Mouse (Mus musculus) liver, embryonic 13.5 days (tissue): ENCODE measurements at regions not wholly inside any gene's neighbourhood (a gene's known extent, or its start where the extent isn't known, plus 50 kb on each side); places are given as distances from the start of the nearest gene placed in this dataset.

Source experiments
- ATAC-seq: fragments of 200-750 bp; cut with Nextera tagmentation; 2 replicates; pipeline ENCODE4 v1.8.0; 2017; ENCODE audit warnings: low read depth, mild to moderate bottlenecking, moderate number of reproducible peaks, moderate library complexity
- DNase-seq: peaks from one replicate; pipeline ENCODE4 v3.0.0; 2022
- H3K27ac ChIP-seq: fragments of 300-500 bp; sonication (generic); 2 replicates; pipeline ENCODE4 v1.5.1; 2015; ENCODE audit warnings: moderate library complexity, mild to moderate bottlenecking, inconsistent platforms
- H3K27me3 ChIP-seq: fragments of 300-500 bp; sonication (generic); 2 replicates; pipeline ENCODE4 v1.6.1; 2015; ENCODE audit warnings: mild to moderate bottlenecking, inconsistent platforms
- H3K36me3 ChIP-seq: fragments of 300-500 bp; sonication (generic); 2 replicates; pipeline ENCODE4 v1.6.1; 2015; ENCODE audit warnings: mild to moderate bottlenecking, inconsistent platforms
- H3K4me1 ChIP-seq: fragments of 300-500 bp; sonication (generic); replicated peaks from 2 replicates; pipeline ENCODE4 v1.6.1; 2015; ENCODE audit warnings: inconsistent platforms
- H3K4me2 ChIP-seq: fragments of 300-500 bp; sonication (generic); 2 replicates; pipeline ENCODE4 v1.6.1; 2015; ENCODE audit warnings: inconsistent platforms, mild to moderate bottlenecking, moderate library complexity
- H3K4me3 ChIP-seq: fragments of 300-500 bp; sonication (generic); replicated peaks from 2 replicates; pipeline ENCODE4 v1.5.1; 2015; ENCODE audit warnings: mild to moderate bottlenecking, inconsistent platforms
- H3K9ac ChIP-seq: fragments of 300-500 bp; sonication (generic); 2 replicates; pipeline ENCODE4 v1.6.1; 2015; ENCODE audit warnings: mild to moderate bottlenecking, inconsistent platforms
- H3K9me3 ChIP-seq: fragments of 300-500 bp; sonication (generic); replicated peaks from 2 replicates; pipeline ENCODE4 v1.6.1; 2016; ENCODE audit warnings: inconsistent platforms
- WGBS: fragments of 180-500 bp; shearing (Covaris S2); methylation state at CpG from one replicate; pipeline ENCODE4 v1.1.7; 2015; ENCODE audit not compliant: insufficient replicate concordance; 5-methylcytosine and 5-hydroxymethylcytosine counted together

DNA sequence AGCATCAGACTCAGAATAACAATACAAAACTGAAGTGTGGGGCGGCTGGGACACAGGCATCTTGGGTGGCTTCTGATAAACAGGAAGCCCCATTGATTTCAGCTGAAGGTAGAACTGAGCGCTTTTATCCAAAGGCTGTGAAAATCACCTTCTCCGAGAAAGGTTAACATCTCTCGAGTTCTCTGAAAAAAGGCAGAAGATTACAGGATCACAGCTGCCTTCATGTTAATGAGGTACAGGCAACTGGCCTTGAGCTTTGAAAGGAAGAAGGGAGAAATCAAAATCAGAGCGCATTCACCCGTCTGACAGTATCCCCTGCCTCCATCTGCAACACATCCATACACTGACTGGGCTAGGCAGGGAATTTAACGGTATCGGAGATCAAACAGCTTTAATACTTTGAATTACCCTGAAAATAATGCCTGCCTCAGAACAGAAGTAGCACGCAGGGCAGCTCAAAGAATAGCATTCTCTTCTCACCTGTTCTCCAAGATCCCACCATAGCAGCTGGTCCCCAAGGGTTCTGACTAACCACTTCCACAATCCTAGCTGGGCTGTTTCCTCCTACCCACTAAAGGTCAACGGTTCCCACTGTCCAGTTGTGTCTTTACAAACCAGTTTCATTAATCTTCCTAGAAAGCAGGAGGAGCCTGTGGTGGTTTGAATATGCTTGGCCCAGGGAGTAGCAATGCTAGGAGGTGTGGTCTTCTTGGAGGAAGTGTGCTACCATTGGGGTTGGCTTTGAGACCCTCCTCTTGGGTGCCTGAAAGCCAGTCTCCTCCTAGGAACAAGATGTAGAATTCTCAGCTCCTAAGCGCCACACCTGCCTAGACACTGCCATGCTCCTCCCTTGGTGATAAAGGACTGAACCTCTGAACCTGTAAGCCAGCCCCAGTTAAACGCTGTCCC is 141.6 kb downstream of the Sox4 start:
- no peaks in the 10 kb centered on the region for H3K36me3 ChIP-seq
- ATAC-seq: no peak
- no peak for DNase-seq

DNA sequence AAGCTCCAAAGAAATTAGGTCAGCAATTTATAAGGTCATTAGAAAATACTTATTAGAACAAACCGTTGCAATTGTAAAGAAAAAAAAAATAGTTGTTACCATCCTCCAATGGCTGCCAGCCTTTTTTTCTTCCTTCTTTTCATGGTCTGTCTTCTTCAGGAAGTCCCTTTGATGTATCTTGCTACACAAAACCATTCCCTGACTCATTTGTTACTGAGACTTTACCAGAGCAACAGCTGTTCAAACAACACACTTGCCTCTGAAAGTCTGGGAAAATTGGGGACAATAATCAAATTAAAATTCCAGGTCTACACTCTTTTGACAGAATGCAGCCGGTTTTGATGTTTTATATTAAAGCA is 142.5 kb downstream of the Sox4 start:
- no peak overlapping the region for H3K9ac ChIP-seq
- 22% methylated on average over 2 of the region's 2 CpGs for WGBS
- H3K4me1 ChIP-seq: peaks cover 11% of the 10 kb centered on the region; the same call in 1 of the 2 replicates
- no peak overlapping the region for H3K4me3 ChIP-seq
- no peaks in the 10 kb centered on the region for H3K9me3 ChIP-seq
- ATAC-seq: no peak
- H3K4me2 ChIP-seq: no peak overlapping the region
- no peak overlapping the region for H3K27ac ChIP-seq
- no peaks in the 10 kb centered on the region for H3K36me3 ChIP-seq
- DNase-seq: no peak
- H3K27me3 ChIP-seq: no peaks in the 10 kb centered on the region

More for the DNA sequence above, 141.6 kb downstream of the Sox4 start:
- Histone ChIP-seq H3K9me3 (no peaks in the 10 kb centered on the region), H3K4me1 (peaks cover 11% of the 10 kb centered on the region; the same call in 1 of the 2 replicates), H3K4me3 (no peak overlapping the region), H3K27me3 (no peaks in the 10 kb centered on the region), H3K27ac (no peak overlapping the region), H3K4me2 (no peak overlapping the region), H3K9ac (no peak overlapping the region)
- WGBS: 58% methylated on average over 12 of the region's 12 CpGs

DNA sequence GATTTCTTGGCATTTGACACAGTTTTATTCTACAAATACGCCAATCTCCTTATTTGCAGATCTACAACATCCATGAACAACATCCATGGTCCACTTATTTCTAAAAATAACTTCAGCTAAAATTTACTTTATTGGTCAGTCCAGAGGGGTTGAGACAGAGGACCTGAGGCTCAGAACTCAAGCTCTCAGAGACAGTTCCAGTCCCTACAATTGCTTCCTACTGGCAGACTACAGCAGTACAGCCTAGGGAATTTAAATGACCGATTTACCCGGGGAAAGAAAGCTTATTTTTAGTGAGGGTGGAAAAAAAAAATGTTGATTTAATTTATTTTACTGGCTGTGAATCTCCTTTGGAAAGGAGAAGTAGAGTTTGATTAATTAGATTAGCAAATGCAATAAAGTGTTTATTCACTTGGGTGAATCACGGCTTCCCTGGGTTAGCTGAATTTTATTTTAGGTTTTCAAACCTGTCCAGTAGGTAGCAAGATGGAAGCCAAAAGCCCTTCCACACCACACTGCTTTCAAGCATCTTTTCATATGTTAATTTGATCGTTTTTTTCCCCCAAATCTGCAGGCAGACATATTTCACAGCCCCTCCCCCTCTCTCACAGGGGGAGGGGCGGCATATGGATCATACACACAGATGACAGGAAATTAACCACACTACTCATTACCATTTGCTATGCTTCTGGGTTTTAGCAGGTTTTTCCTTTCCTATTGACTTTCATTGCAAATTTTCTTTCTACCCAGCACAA is 143.0 kb downstream of the Sox4 start:
- Histone ChIP-seq H3K36me3 (no peaks in the 10 kb centered on the region), H3K4me3 (no peak overlapping the region), H3K4me1 (peaks cover 11% of the 10 kb centered on the region; the same call in 1 of the 2 replicates), H3K27me3 (no peaks in the 10 kb centered on the region), H3K9ac (no peak overlapping the region), H3K9me3 (no peaks in the 10 kb centered on the region), H3K27ac (no peak overlapping the region), H3K4me2 (no peak overlapping the region)
- ATAC-seq (no peak), DNase-seq (no peak)
- 41% methylated on average over 6 of the region's 6 CpGs for WGBS

DNA sequence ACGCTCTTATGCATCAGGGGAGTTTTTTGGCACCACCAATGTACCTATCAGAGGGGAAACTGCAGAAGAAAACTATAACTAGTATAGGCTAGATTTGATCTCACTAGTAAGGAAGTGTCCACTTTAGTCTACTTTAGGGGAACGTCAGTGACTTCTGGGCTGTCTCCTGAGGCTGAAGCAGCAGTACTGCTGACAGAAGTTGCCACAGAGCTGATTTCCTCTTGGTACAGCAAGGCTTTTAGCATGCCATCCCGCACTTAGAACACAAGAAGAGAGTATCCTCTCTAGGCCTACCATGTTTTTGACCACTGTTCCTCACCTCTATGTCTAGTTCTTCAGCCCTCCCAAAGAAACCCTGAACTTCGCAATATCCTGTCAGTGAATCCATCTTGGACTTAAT is 148.2 kb downstream of the Sox4 start:
- Histone ChIP-seq H3K4me1 (no peaks in the 10 kb centered on the region), H3K4me3 (no peak overlapping the region), H3K4me2 (no peak overlapping the region), H3K36me3 (no peaks in the 10 kb centered on the region), H3K9me3 (no peaks in the 10 kb centered on the region), H3K9ac (no peak overlapping the region), H3K27me3 (no peaks in the 10 kb centered on the region), H3K27ac (no peak overlapping the region)
- ATAC-seq (no peak), DNase-seq (no peak)
- 45% methylated on average over 4 of the region's 4 CpGs for WGBS

- H3K4me3 ChIP-seq: no peak overlapping the region
- no peaks in the 10 kb centered on the region for H3K36me3 ChIP-seq
- 57% methylated on average over 8 of the region's 8 CpGs for WGBS
- no peaks in the 10 kb centered on the region for H3K4me1 ChIP-seq
- no peaks in the 10 kb centered on the region for H3K9me3 ChIP-seq
- H3K27ac ChIP-seq: no peak overlapping the region
- no peak for ATAC-seq
- DNase-seq: no peak
- no peaks in the 10 kb centered on the region for H3K27me3 ChIP-seq
- H3K9ac ChIP-seq: no peak overlapping the region
- H3K4me2 ChIP-seq: no peak overlapping the region
Measured at GRCm38 (mm10) chr13:28801210-28801954, 152.1 kb downstream of the Sox4 start.

- no peak overlapping the region for H3K27ac ChIP-seq
- no peaks in the 10 kb centered on the region for H3K4me1 ChIP-seq
- H3K9me3 ChIP-seq: no peaks in the 10 kb centered on the region
- H3K9ac ChIP-seq: no peak overlapping the region
- no peak overlapping the region for H3K4me3 ChIP-seq
- DNase-seq (no peak), ATAC-seq (no peak)
- H3K27me3 ChIP-seq: no peaks in the 10 kb centered on the region
- H3K4me2 ChIP-seq: no peak overlapping the region
- WGBS: 38% methylated on average over 1 of the region's 1 CpGs
- no peaks in the 10 kb centered on the region for H3K36me3 ChIP-seq
Measured at GRCm38 (mm10) chr13:28800676-28801075, 152.8 kb downstream of the Sox4 start.

DNA sequence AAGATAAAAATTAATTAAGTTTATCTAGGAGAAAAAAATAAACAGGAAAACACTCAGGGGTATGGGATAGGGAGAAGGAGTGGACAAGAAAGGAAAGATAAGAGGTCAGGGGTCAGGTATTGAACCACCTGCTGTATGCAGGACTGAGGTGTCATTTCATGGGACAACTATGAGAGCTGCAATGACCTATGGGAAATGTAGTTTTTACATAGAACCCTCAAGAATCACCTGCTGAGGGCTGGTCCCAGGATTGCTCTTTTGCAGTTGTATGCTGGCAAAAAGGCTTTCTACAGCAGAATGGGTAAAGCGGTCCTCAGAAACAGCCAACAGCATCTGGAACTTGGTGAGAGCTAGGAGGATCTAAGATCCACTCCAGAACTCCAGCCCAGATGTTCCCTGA is 154.0 kb downstream of the Sox4 start:
- Histone ChIP-seq H3K36me3 (no peaks in the 10 kb centered on the region), H3K9me3 (no peaks in the 10 kb centered on the region), H3K27me3 (no peaks in the 10 kb centered on the region), H3K9ac (no peak overlapping the region), H3K4me2 (no peak overlapping the region), H3K4me1 (no peaks in the 10 kb centered on the region), H3K27ac (no peak overlapping the region), H3K4me3 (no peak overlapping the region)
- WGBS: 78% methylated on average over 1 of the region's 1 CpGs
- ATAC-seq (no peak), DNase-seq (no peak)

GRCm38 (mm10) chr13:28797617-28798475 is 155.7 kb downstream of the Sox4 start:
- ATAC-seq: no peak
- H3K9me3 ChIP-seq: no peaks in the 10 kb centered on the region
- no peaks in the 10 kb centered on the region for H3K4me1 ChIP-seq
- no peak overlapping the region for H3K9ac ChIP-seq
- no peaks in the 10 kb centered on the region for H3K27me3 ChIP-seq
- no peak overlapping the region for H3K27ac ChIP-seq
- no peak overlapping the region for H3K4me3 ChIP-seq
- WGBS: 49% methylated on average over 8 of the region's 8 CpGs
- DNase-seq: no peak
- H3K4me2 ChIP-seq: no peak overlapping the region
- no peaks in the 10 kb centered on the region for H3K36me3 ChIP-seq

DNA sequence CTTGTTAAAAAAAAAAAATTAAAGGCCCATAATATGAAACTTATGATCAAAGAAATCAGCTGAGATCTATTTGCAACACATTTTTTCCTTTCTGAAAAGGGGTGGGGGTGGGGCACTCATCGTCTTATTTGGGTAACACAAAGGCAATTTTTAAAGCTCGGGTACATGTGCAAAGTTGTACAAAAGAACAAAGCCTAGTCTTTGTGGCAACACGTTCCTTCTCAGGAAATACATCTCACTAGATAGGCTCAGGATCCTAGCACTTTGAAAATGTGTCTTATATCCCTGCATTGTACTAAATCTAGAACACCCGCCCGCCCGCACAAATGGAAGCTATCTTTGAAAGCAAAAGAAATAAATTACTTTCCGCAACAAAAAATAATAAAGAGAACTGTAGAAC is 158.2 kb downstream of the Sox4 start:
- Histone ChIP-seq H3K27me3 (no peaks in the 10 kb centered on the region), H3K4me1 (no peaks in the 10 kb centered on the region), H3K9ac (no peak overlapping the region), H3K4me3 (no peak overlapping the region), H3K4me2 (no peak overlapping the region), H3K9me3 (no peaks in the 10 kb centered on the region), H3K27ac (no peak overlapping the region), H3K36me3 (no peaks in the 10 kb centered on the region)
- ATAC-seq (no peak), DNase-seq (no peak)
- WGBS: 64% methylated on average over 7 of the region's 7 CpGs

DNA sequence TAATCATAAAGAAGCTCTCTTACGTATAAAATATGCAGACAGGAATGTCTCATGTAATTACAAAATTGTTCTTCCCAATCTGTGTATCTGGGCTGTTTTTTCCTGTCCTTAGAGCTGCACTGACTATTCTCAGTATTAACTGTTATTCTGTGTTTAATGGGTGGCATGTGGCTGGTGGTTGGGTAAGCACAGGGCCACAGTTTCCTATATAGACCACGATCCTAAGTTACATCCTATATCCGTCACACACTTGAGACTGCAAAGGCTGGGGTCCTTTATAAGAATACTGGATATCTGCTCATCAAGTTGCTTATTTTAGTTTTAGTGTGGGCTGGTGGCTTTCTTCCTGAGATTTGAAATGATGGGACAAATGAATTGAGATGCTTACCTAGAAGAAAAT is 159.0 kb downstream of the Sox4 start:
- Histone ChIP-seq H3K27ac (no peak overlapping the region), H3K4me1 (no peaks in the 10 kb centered on the region), H3K9me3 (no peaks in the 10 kb centered on the region), H3K9ac (no peak overlapping the region), H3K4me2 (no peak overlapping the region), H3K36me3 (no peaks in the 10 kb centered on the region), H3K4me3 (no peak overlapping the region), H3K27me3 (no peaks in the 10 kb centered on the region)
- 55% methylated on average over 3 of the region's 3 CpGs for WGBS
- ATAC-seq: no peak
- no peak for DNase-seq
